Comparison of ENCODE assay signal across 17 mouse cellular contexts in the genomic region with DNA sequence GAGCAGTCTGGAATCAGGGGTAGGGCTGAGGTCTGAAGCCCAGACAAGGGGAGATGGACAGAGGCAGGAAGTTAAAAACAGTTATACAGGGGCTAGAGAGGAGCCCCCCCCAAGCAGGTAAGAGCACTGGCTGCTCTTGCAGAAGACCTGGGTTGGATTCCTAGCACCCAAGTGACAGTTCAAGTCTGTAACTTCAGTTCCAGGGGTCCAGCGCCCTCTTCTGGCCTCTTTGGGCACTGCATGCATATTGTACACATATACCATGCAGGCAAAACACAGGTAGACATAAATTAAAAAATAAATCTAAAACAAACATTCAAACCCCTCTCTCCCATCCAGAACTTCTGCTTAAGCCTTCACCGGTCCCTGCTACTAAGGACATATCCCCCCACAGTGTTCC. TPM values are rescaled to one million over a fixed set of nuclear protein-coding genes. Genes with fewer than 3 reads are reported as not detected.
DNase-seq lines count a peak whose midpoint lies in the region; ATAC-seq and TF ChIP-seq lines count a peak whose summit lies in the region.
"Had no signal": no experiment of that assay in that cellular context is flagged by ENCODE, and none has a peak within 500 bp of the region (broad histone marks: within the 10 kb centered on the region; RNA-seq: fewer than 3 reads in every experiment).

No protein-coding gene starts in this region.

- TF ChIP-seq CTCF in kidney, adult 2 months (conservative IDR thresholded peaks at IDR 0.05; ENCODE audit: insufficient read depth, insufficient read length, low read depth, low read length): peak; percentile 43
- TF ChIP-seq CTCF in lung, postnatal 0 days (IDR thresholded peaks at IDR 0.05): peak; percentile 55

- TF ChIP-seq POLR2A in kidney, adult 2 months (IDR thresholded peaks at IDR 0.05; ENCODE audit: low read depth, low read length): no peak

- no peak overlapping the region for H3K9ac ChIP-seq in kidney, embryonic 14.5 days (ENCODE audit: low read depth, low read length)
- no peak overlapping the region for H3K9ac ChIP-seq in lung, postnatal 0 days (replicated peaks; ENCODE audit: low read depth)
- H3K9ac ChIP-seq: forebrain, embryonic 12.5 days; heart, embryonic 13.5 days; hindbrain, embryonic 14.5 days had no signal

- H3K27me3 ChIP-seq in kidney, adult 2 months (replicated peaks; ENCODE audit: control insufficient read depth, insufficient read depth, low read length): no peaks in the 10 kb centered on the region
- H3K27me3 ChIP-seq in kidney, embryonic 14.5 days (ENCODE audit: control insufficient read depth, insufficient read depth, low read length): no peaks in the 10 kb centered on the region
- H3K27me3 ChIP-seq in lung, postnatal 0 days (replicated peaks; ENCODE audit: insufficient read depth, low read length): no peaks in the 10 kb centered on the region
- H3K27me3 ChIP-seq in splenic B cell, adult 2 months (ENCODE audit: control insufficient read depth, insufficient read depth, low read length, poor library complexity, severe bottlenecking): no peaks in the 10 kb centered on the region
- H3K27me3 ChIP-seq: forebrain, embryonic 12.5 days; heart, embryonic 13.5 days had no signal

- no peak overlapping the region for H3K4me3 ChIP-seq in kidney, adult 2 months (ENCODE audit: insufficient read depth, low read depth, low read length)
- no peak overlapping the region for H3K4me3 ChIP-seq in kidney, embryonic 14.5 days (ENCODE audit: low read length)
- H3K4me3 ChIP-seq in lung, postnatal 0 days (ENCODE audit: low read depth, low read length): no peak overlapping the region
- H3K4me3 ChIP-seq: forebrain, embryonic 12.5 days; heart, embryonic 13.5 days; myocyte had no signal

- DNase-seq in kidney, adult 2 months: no peak
- DNase-seq in lung, postnatal 0 days (ENCODE audit: low spot score): no peak
- DNase-seq in lung, postnatal 36 days: no peak
- DNase-seq in R1 (ENCODE audit: low read depth, low spot score): peak; percentile 44
- DNase-seq in splenic B cell, adult 2 months (ENCODE audit: low read depth, low spot score): peak; percentile 29
- DNase-seq in cerebellum, adult 18-20 months: no peak
- DNase-seq: adrenal gland, postnatal 25 days; gastrocnemius, postnatal 14 days; lung, postnatal 10 days; right cerebral cortex, postnatal 14 days; thymus, postnatal 25 days had no signal

- no peak overlapping the region for H3K4me2 ChIP-seq in kidney, embryonic 14.5 days (replicated peaks; ENCODE audit: low read depth, low read length)
- H3K4me2 ChIP-seq in lung, postnatal 0 days (replicated peaks; ENCODE audit: low read depth, low read length): no peak overlapping the region
- H3K4me2 ChIP-seq: forebrain, embryonic 12.5 days; heart, embryonic 13.5 days; hindbrain, embryonic 14.5 days; midbrain, embryonic 11.5 days had no signal

- no peak for ATAC-seq in kidney, embryonic 14.5 days (ENCODE audit: low FRiP score, low TSS enrichment)
- ATAC-seq in lung, postnatal 0 days: no peak

- no peaks in the 10 kb centered on the region; the same call in 1 of the 2 replicates for H3K9me3 ChIP-seq in kidney, embryonic 14.5 days (ENCODE audit: control insufficient read depth, low read length)
- no peaks in the 10 kb centered on the region for H3K9me3 ChIP-seq in lung, postnatal 0 days (ENCODE audit: low read length)
- H3K9me3 ChIP-seq: heart, embryonic 13.5 days had no signal

- 67% methylated on average over 2 of the region's 2 CpGs for WGBS in kidney, adult 2 months
- whole genome bisulfite sequencing in kidney, embryonic 14.5 days: 64% methylated on average over 2 of the region's 2 CpGs
- WGBS in lung, postnatal 0 days: 65% methylated on average over 2 of the region's 2 CpGs

- no peaks in the 10 kb centered on the region for H3K36me3 ChIP-seq in kidney, adult 2 months (ENCODE audit: control insufficient read depth, insufficient read depth, low read length)
- H3K36me3 ChIP-seq in kidney, embryonic 14.5 days (ENCODE audit: control insufficient read depth, insufficient read depth, low read length): no peaks in the 10 kb centered on the region
- no peaks in the 10 kb centered on the region for H3K36me3 ChIP-seq in lung, postnatal 0 days (ENCODE audit: insufficient read depth, low read length)
- H3K36me3 ChIP-seq in splenic B cell, adult 2 months (ENCODE audit: control insufficient read depth, insufficient read depth, low read length, poor library complexity, severe bottlenecking): no peaks in the 10 kb centered on the region
- H3K36me3 ChIP-seq: forebrain, embryonic 12.5 days; heart, embryonic 13.5 days had no signal

- peaks cover 7% of the 10 kb centered on the region; the same call in 1 of the 2 replicates for H3K4me1 ChIP-seq in kidney, adult 2 months (ENCODE audit: control insufficient read depth, insufficient read depth, low read length)
- H3K4me1 ChIP-seq in kidney, embryonic 14.5 days (ENCODE audit: control insufficient read depth, insufficient read depth, low read length): peaks cover 13% of the 10 kb centered on the region; the same call in 1 of the 2 replicates
- H3K4me1 ChIP-seq in lung, postnatal 0 days (ENCODE audit: insufficient read depth, low read depth, low read length): peaks cover 7% of the 10 kb centered on the region; the same call in 1 of the 2 replicates
- H3K4me1 ChIP-seq: forebrain, embryonic 12.5 days had no signal

- no peak overlapping the region for H3K27ac ChIP-seq in kidney, adult 2 months (ENCODE audit: insufficient read depth, low read depth, low read length)
- H3K27ac ChIP-seq in kidney, embryonic 14.5 days (ENCODE audit: low read depth, low read length): no peak overlapping the region
- no peak overlapping the region for H3K27ac ChIP-seq in lung, postnatal 0 days (ENCODE audit: low read length)
- H3K27ac ChIP-seq: forebrain, embryonic 12.5 days; heart, embryonic 13.5 days; hindbrain, embryonic 14.5 days had no signal

- no peak for TF ChIP-seq EP300 in lung, postnatal 0 days (IDR thresholded peaks at IDR 0.05)

RNA-seq across cellular contexts. Expression of a gene that starts 6.0 kb away (rescaled TPM):
- 12.3 and 13.0 TPM in 2 replicates for polyA plus RNA-seq in kidney, adult 2 months (2012; rRNA removed)
- polyA plus RNA-seq in kidney, embryonic 14.5 days (2014; fragmentation: Nextera tagmentation; extraction: Ambion mirVana): 0.53 and 1.0 TPM in 2 replicates
- 1.00 and 1.1 TPM in 2 replicates for polyA plus RNA-seq in lung, postnatal 0 days (2015; fragmentation: Nextera tagmentation; extraction: Ambion mirVana)

Comparison
In these comparisons a context has a peak if more than half of its experiments do, and no peak if none do; other contexts are left out.
1. DNase-seq: peak in R1 (single experiment) and splenic B cell, adult 2 months (single experiment); none in kidney, adult 2 months (single experiment), lung, postnatal 0 days (single experiment), lung, postnatal 36 days (single experiment) and cerebellum, adult 18-20 months (0 of 2).